Mouse (Mus musculus) gastrocnemius, postnatal 25 days (tissue): Measurements from ENCODE around the gene Ppp1r1c. TPM values are rescaled to one million over a fixed set of nuclear protein-coding genes. Genes with fewer than 3 reads are reported as not detected.

ENCODE experiments used
- DNase-seq: peaks from one replicate; pipeline ENCODE4 v3.0.0; 2022
- total RNA-seq, 2 experiments: library from RNA; stranded (reverse); gene quantifications; 1 replicate in 1 of 2; 2 replicates in 1 of 2; pipeline ENCODE4 v1.2.3; 2021

Gene Ppp1r1c
- total RNA-seq, 2 experiments from 2014 or later, result 0.20 TPM; not detected in 1

- no peak for DNase-seq
Observed at GRCm38 (mm10) chr2:79865275-79865999, 157.9 kb downstream of the Ppp1r1c start.

Other genes starting within 250 kb of the Ppp1r1c start
- gene Itprid2, start 72.4 kb upstream of the Ppp1r1c start, total RNA-seq, result 10 to 100 TPM; 10.7 to 11.2 TPM